Comparison of ENCODE assay signal across 9 mouse cellular contexts in the genomic region with DNA sequence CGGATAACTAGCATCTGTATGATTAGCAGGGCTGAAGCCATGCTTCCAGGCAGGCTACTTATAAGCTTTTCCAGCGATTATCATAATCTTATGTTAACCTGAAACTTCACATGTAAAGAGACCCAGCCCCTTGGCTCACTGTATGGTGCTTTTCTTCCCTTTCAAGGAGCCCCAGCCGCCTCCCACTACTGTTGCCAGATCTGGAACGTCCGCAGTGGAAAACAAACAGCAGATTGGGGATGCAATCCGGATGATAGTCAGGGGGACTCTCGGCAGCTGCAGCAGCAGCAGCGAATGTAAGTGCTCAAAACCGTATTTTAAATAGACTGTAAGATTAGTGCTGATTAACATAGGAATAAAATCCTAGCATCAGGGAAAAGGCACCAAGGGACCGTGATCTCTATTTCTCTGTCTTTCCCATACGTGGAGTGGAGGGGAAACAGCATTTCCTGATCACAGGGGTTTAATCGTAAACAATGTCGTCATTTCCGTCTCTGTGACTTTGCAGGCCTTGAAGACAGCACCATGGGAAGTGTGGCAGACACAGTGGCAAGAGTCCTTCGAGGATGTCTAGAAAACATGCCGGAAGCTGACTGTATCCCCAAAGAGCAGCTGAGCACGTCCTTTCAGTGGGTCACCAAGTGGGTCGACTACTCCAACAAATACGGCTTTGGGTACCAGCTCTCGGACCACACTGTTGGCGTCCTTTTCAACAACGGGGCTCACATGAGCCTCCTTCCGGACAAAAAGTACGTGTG. TPM values are rescaled to one million over a fixed set of nuclear protein-coding genes. Genes with fewer than 3 reads are reported as not detected.
DNase-seq lines count a peak whose midpoint lies in the region; ATAC-seq and TF ChIP-seq lines count a peak whose summit lies in the region.
"Had no signal": no experiment of that assay in that cellular context is flagged by ENCODE, and none has a peak within 500 bp of the region (broad histone marks: within the 10 kb centered on the region; RNA-seq: fewer than 3 reads in every experiment).

No protein-coding gene starts in this region.

- H3K9me3 ChIP-seq in heart, postnatal 0 days (replicated peaks; ENCODE audit: control insufficient read depth, low read length) = no peaks in the 10 kb centered on the region
- no peaks in the 10 kb centered on the region for H3K9me3 ChIP-seq in lung, embryonic 16.5 days (ENCODE audit: control insufficient read depth, low read length)

- no peak for TF ChIP-seq POLR2A in testis, adult 2 months (IDR thresholded peaks at IDR 0.05; ENCODE audit: control insufficient read depth, low read depth, low read length)

- no peak for TF ChIP-seq EP300 in heart, postnatal 0 days (IDR thresholded peaks at IDR 0.05; ENCODE audit: low read depth)

- peak overlapping the region; percentile 88 for H3K4me2 ChIP-seq in heart, postnatal 0 days (ENCODE audit: low read depth, low read length)
- peak overlapping the region; percentile 80 for H3K4me2 ChIP-seq in lung, embryonic 16.5 days (ENCODE audit: low read depth, low read length)

- TF ChIP-seq CTCF in testis, adult 2 months (IDR thresholded peaks at IDR 0.05; ENCODE audit: control insufficient read depth, insufficient read depth, insufficient replicate concordance, low read depth, low read length) = no peak
- TF ChIP-seq CTCF in heart, postnatal 0 days (IDR thresholded peaks at IDR 0.05; ENCODE audit: low read depth) = no peak

- H3K36me3 ChIP-seq in testis, adult 2 months (ENCODE audit: control insufficient read depth, insufficient read depth, low read length) = no peaks in the 10 kb centered on the region
- H3K36me3 ChIP-seq in heart, postnatal 0 days (replicated peaks; ENCODE audit: control insufficient read depth, insufficient read depth, low read length) = peaks cover 52% of the 10 kb centered on the region
- H3K36me3 ChIP-seq in lung, embryonic 16.5 days (ENCODE audit: control insufficient read depth, insufficient read depth, low read length) = peaks cover 45% of the 10 kb centered on the region

- no peak for DNase-seq in testis, postnatal 14 days (ENCODE audit: low spot score)
- no peak for DNase-seq in heart, postnatal 0 days (ENCODE audit: low spot score)
- no peak for DNase-seq in cerebellum, postnatal 10 days
- no peak for DNase-seq in adipocyte (ENCODE audit: low spot score)
- DNase-seq in adrenal gland, postnatal 4 days (ENCODE audit: low spot score in 2 of 2) = no peak
- DNase-seq in left cerebral cortex, adult 11 months (ENCODE audit: low spot score) = no peak

- peaks cover 6% of the 10 kb centered on the region for H3K4me1 ChIP-seq in testis, adult 2 months (ENCODE audit: control insufficient read depth, insufficient read depth, low read length)
- no peaks in the 10 kb centered on the region for H3K4me1 ChIP-seq in heart, postnatal 0 days (ENCODE audit: control insufficient read depth, insufficient read depth)
- peaks cover 18% of the 10 kb centered on the region for H3K4me1 ChIP-seq in lung, embryonic 16.5 days (replicated peaks; ENCODE audit: control insufficient read depth, insufficient read depth, low read length)

- WGBS in heart, postnatal 0 days = 55% methylated on average over 24 of the region's 24 CpGs
- WGBS in lung, embryonic 16.5 days = 56% methylated on average over 24 of the region's 24 CpGs

- ATAC-seq in heart, postnatal 0 days (ENCODE audit: insufficient read depth, low read depth) = no peak
- ATAC-seq in lung, embryonic 16.5 days (ENCODE audit: low read depth) = no peak

- 0 out of 2 replicates have a peak overlapping the region, but pooled peaks have one; percentile 8 for H3K9ac ChIP-seq in heart, postnatal 0 days (replicated peaks; ENCODE audit: low read depth, low read length)
- peak overlapping the region; percentile 51 for H3K9ac ChIP-seq in lung, embryonic 16.5 days (ENCODE audit: low read length)

- H3K4me3 ChIP-seq in testis, adult 2 months (ENCODE audit: control insufficient read depth, low read depth, low read length) = peak overlapping the region; percentile 69
- peak overlapping the region; percentile 64 for H3K4me3 ChIP-seq in heart, postnatal 0 days (ENCODE audit: low read depth, low read length)
- H3K4me3 ChIP-seq in lung, embryonic 16.5 days (ENCODE audit: low read length) = peak overlapping the region; percentile 91
- H3K4me3 ChIP-seq: erythroblast, embryonic 14.5 days had no signal

- H3K27me3 ChIP-seq in testis, adult 2 months (ENCODE audit: control insufficient read depth, insufficient read depth, low read length) = no peaks in the 10 kb centered on the region
- no peaks in the 10 kb centered on the region for H3K27me3 ChIP-seq in heart, postnatal 0 days (ENCODE audit: control insufficient read depth, insufficient read depth, low read length)
- H3K27me3 ChIP-seq in lung, embryonic 16.5 days (ENCODE audit: control insufficient read depth, insufficient read depth, low read depth, low read length) = no peaks in the 10 kb centered on the region

- H3K27ac ChIP-seq in testis, adult 2 months (ENCODE audit: control insufficient read depth, insufficient read depth, low read depth, low read length) = no peak overlapping the region
- H3K27ac ChIP-seq in heart, postnatal 0 days (ENCODE audit: low read depth) = peak overlapping the region; percentile 39
- peak overlapping the region; percentile 78 for H3K27ac ChIP-seq in lung, embryonic 16.5 days (ENCODE audit: low read length)

RNA-seq across cellular contexts. Expression of gene Plk2, which starts 3.8 kb away (rescaled TPM):
- 3.7 and 4.1 TPM in 2 replicates for polyA plus RNA-seq in testis, adult 2 months (2012; rRNA removed)
- 85.4 and 99.3 TPM in 2 replicates for total RNA-seq in heart, postnatal 0 days (2014; rRNA removed; ENCODE audit: low replicate concordance)
- polyA plus RNA-seq in heart, postnatal 0 days (2015; fragmentation: Nextera tagmentation; extraction: Ambion mirVana) = 54.9 and 58.6 TPM in 2 replicates
- 257 and 267 TPM in 2 replicates for polyA plus RNA-seq in lung, embryonic 16.5 days (2015; fragmentation: Nextera tagmentation; extraction: Ambion mirVana)
- total RNA-seq in adrenal gland, postnatal 4 days (2021) = 10 to 100 TPM; 51.7 to 68.1 TPM
- polyA plus RNA-seq: erythroblast, embryonic 14.5 days had no signal

RNA-seq across cellular contexts. Expression of gene Gapt, which starts 41.7 kb away (rescaled TPM):
- polyA plus RNA-seq in testis, adult 2 months (2012; rRNA removed) = 0.67 TPM in 2 replicates
- total RNA-seq in heart, postnatal 0 days (2014; rRNA removed; ENCODE audit: low replicate concordance) = not detected in 2 replicates
- polyA plus RNA-seq in heart, postnatal 0 days (2015; fragmentation: Nextera tagmentation; extraction: Ambion mirVana) = 0.10 TPM in 1 of 2 replicates, not detected in the other
- 0.69 and 0.79 TPM in 2 replicates for polyA plus RNA-seq in lung, embryonic 16.5 days (2015; fragmentation: Nextera tagmentation; extraction: Ambion mirVana)
- total RNA-seq in adrenal gland, postnatal 4 days (2021) = under 1 TPM; 0.22 to 0.34 TPM
- polyA plus RNA-seq: erythroblast, embryonic 14.5 days had no signal

Comparison
In these comparisons a context has a peak if more than half of its experiments do, and no peak if none do; other contexts are left out.
1. RNA of gene Plk2, which starts 3.8 kb away (polyA plus RNA-seq): 257 to 267 TPM in lung, embryonic 16.5 days and 54.9 to 58.6 TPM in heart, postnatal 0 days; 3.7 to 4.1 TPM in testis, adult 2 months; every median in the first group is over 10 times any median in the second.
2. Peak in every context shown above with its lines, with median percentiles within 50 percentile points of each other: H3K4me3 ChIP-seq.